Mouse (Mus musculus): Measurements from ENCODE around the gene Zfp655. TPM values are rescaled to one million over a fixed set of nuclear protein-coding genes. Genes with fewer than 3 reads are reported as not detected.

Zfp655 gene
- polyA plus RNA-seq, 1 experiment from 2014 or later: 30.6 TPM

- no peak for DNase-seq (ENCODE audit: low spot score)
- 0 out of 2 replicates have a peak overlapping the region, but pooled peaks have one; percentile 81 for H3K4me3 ChIP-seq (replicated peaks; ENCODE audit: low read depth, low read length)
- H3K4me1 ChIP-seq (replicated peaks; ENCODE audit: insufficient read depth, low read length): peaks cover 3% of the 10 kb centered on the region; the same call in 1 of the 2 replicates
- H3K9ac ChIP-seq (ENCODE audit: low read depth, low read length): peak overlapping the region; percentile 87; the same call in 1 of the 2 replicates
- 0 out of 2 replicates have a peak, but pooled peaks cover 21% of the 10 kb centered on the region for H3K36me3 ChIP-seq (ENCODE audit: insufficient read depth, low read length)
- H3K9me3 ChIP-seq (replicated peaks; ENCODE audit: low read length): no peaks in the 10 kb centered on the region
- H3K27me3 ChIP-seq (ENCODE audit: insufficient read depth, low read length): no peaks in the 10 kb centered on the region
- ATAC-seq (replicated peaks; ENCODE audit: low FRiP score, low read depth): no peak
- 74% methylated on average over 7 of the region's 7 CpGs for WGBS
- H3K4me2 ChIP-seq (ENCODE audit: low read length): peak overlapping the region; percentile 97; the same call in 1 of the 2 replicates
- TF ChIP-seq CTCF (IDR thresholded peaks at IDR 0.05; ENCODE audit: low read depth): no peak
- H3K27ac ChIP-seq: no peak overlapping the region
These were observed 31.1 kb upstream of the Zfp655 start for GRCm38 (mm10) chr5:145200387-145200786.

- ATAC-seq (replicated peaks; ENCODE audit: low FRiP score, low read depth) (no peak), DNase-seq (ENCODE audit: low spot score) (peak; percentile 94)
- Histone ChIP-seq H3K27ac (peak within 1 kb of the TSS; percentile 84), H3K36me3 (ENCODE audit: insufficient read depth, low read length) (0 out of 2 replicates have a peak, but pooled peaks cover 10% of the 10 kb centered on the region), H3K27me3 (ENCODE audit: insufficient read depth, low read length) (no peaks in the 10 kb centered on the region), H3K9me3 (replicated peaks; ENCODE audit: low read length) (no peaks in the 10 kb centered on the region), H3K9ac (ENCODE audit: low read depth, low read length) (peak within 1 kb of the TSS; percentile 87), H3K4me3 (replicated peaks; ENCODE audit: low read depth, low read length) (peak within 1 kb of the TSS; percentile 81), H3K4me1 (replicated peaks; ENCODE audit: insufficient read depth, low read length) (peaks cover 3% of the 10 kb centered on the region; the same call in 1 of the 2 replicates), H3K4me2 (ENCODE audit: low read length) (peak within 1 kb of the TSS; percentile 97)
- TF ChIP-seq CTCF (IDR thresholded peaks at IDR 0.05; ENCODE audit: low read depth): peak; percentile 2; the same call in 1 of the 2 replicates
- under 1% methylated on average over 37 of the region's 37 CpGs for WGBS
These were observed 30.1 kb upstream of the Zfp655 start, which contains the start of gene Zkscan14 for GRCm38 (mm10) chr5:145201321-145201991. Gene Zkscan14 (minus strand): TSS chr5:145201868.

GRCm38 (mm10) chr5:145202446-145202845 lies 29.1 kb upstream of the Zfp655 start:
- Histone ChIP-seq H3K9ac (ENCODE audit: low read depth, low read length) (no peak overlapping the region), H3K27me3 (ENCODE audit: insufficient read depth, low read length) (no peaks in the 10 kb centered on the region)
- ATAC-seq (replicated peaks; ENCODE audit: low FRiP score, low read depth): no peak

GRCm38 (mm10) chr5:145203936-145204691 lies 27.4 kb upstream of the Zfp655 start, which contains the start of gene Zkscan5:
Gene Zkscan5 (plus strand): TSS chr5:145204562.
- WGBS: 0% methylated on average over 22 of the region's 22 CpGs

More at GRCm38 (mm10) chr5:145202446-145202845, 29.1 kb upstream of the Zfp655 start:
- WGBS: 49% methylated on average over 3 of the region's 3 CpGs
- DNase-seq (ENCODE audit: low spot score): no peak
- peaks cover 3% of the 10 kb centered on the region; the same call in 1 of the 2 replicates for H3K4me1 ChIP-seq (replicated peaks; ENCODE audit: insufficient read depth, low read length)
- no peak overlapping the region for H3K4me3 ChIP-seq (replicated peaks; ENCODE audit: low read depth, low read length)
- H3K36me3 ChIP-seq (ENCODE audit: insufficient read depth, low read length): 0 out of 2 replicates have a peak, but pooled peaks cover 8% of the 10 kb centered on the region
- no peak overlapping the region for H3K4me2 ChIP-seq (ENCODE audit: low read length)
- no peaks in the 10 kb centered on the region for H3K9me3 ChIP-seq (replicated peaks; ENCODE audit: low read length)
- peak; percentile 5; the same call in 1 of the 2 replicates for TF ChIP-seq CTCF (IDR thresholded peaks at IDR 0.05; ENCODE audit: low read depth)
- H3K27ac ChIP-seq: no peak overlapping the region

GRCm38 (mm10) chr5:145205041-145205440 lies 26.5 kb upstream of the Zfp655 start:
- H3K4me1 ChIP-seq (replicated peaks; ENCODE audit: insufficient read depth, low read length): peaks cover 3% of the 10 kb centered on the region; the same call in 1 of the 2 replicates
- 22% methylated on average over 9 of the region's 9 CpGs for WGBS
- no peaks in the 10 kb centered on the region for H3K9me3 ChIP-seq (replicated peaks; ENCODE audit: low read length)
- H3K4me2 ChIP-seq (ENCODE audit: low read length): peak overlapping the region; percentile 62
- no peak for ATAC-seq (replicated peaks; ENCODE audit: low FRiP score, low read depth)
- no peaks in the 10 kb centered on the region for H3K36me3 ChIP-seq (ENCODE audit: insufficient read depth, low read length)
- no peak for TF ChIP-seq CTCF (IDR thresholded peaks at IDR 0.05; ENCODE audit: low read depth)
- peak overlapping the region; percentile 47 for H3K4me3 ChIP-seq (replicated peaks; ENCODE audit: low read depth, low read length)
- H3K9ac ChIP-seq (ENCODE audit: low read depth, low read length): peak overlapping the region; percentile 44
- DNase-seq (ENCODE audit: low spot score): peak; percentile 36
- H3K27me3 ChIP-seq (ENCODE audit: insufficient read depth, low read length): no peaks in the 10 kb centered on the region
- H3K27ac ChIP-seq: peak overlapping the region; percentile 13; the same call in 1 of the 2 replicates

More at GRCm38 (mm10) chr5:145203936-145204691, 27.4 kb upstream of the Zfp655 start, which contains the start of gene Zkscan5:
- no peaks in the 10 kb centered on the region for H3K27me3 ChIP-seq (ENCODE audit: insufficient read depth, low read length)
- H3K4me2 ChIP-seq (ENCODE audit: low read length): peak within 1 kb of the TSS; percentile 62
- H3K9me3 ChIP-seq (replicated peaks; ENCODE audit: low read length): no peaks in the 10 kb centered on the region
- 0 out of 2 replicates have a peak, but pooled peaks cover under 1% of the 10 kb centered on the region for H3K36me3 ChIP-seq (ENCODE audit: insufficient read depth, low read length)
- peak within 1 kb of the TSS; percentile 47 for H3K4me3 ChIP-seq (replicated peaks; ENCODE audit: low read depth, low read length)
- peaks cover 3% of the 10 kb centered on the region; the same call in 1 of the 2 replicates for H3K4me1 ChIP-seq (replicated peaks; ENCODE audit: insufficient read depth, low read length)
- peak; percentile 48; the same call in 1 of the 2 replicates for TF ChIP-seq CTCF (IDR thresholded peaks at IDR 0.05; ENCODE audit: low read depth)
- H3K9ac ChIP-seq (ENCODE audit: low read depth, low read length): peak within 1 kb of the TSS; percentile 54
- peak within 1 kb of the TSS; percentile 82 for H3K27ac ChIP-seq
- DNase-seq (ENCODE audit: low spot score) (peak; percentile 99), ATAC-seq (replicated peaks; ENCODE audit: low FRiP score, low read depth) (peak; percentile 97)

- Histone ChIP-seq H3K27me3 (ENCODE audit: insufficient read depth, low read length) (no peaks in the 10 kb centered on the region), H3K9ac (ENCODE audit: low read depth, low read length) (no peak overlapping the region), H3K4me2 (ENCODE audit: low read length) (no peak overlapping the region), H3K36me3 (ENCODE audit: insufficient read depth, low read length) (peaks cover 14% of the 10 kb centered on the region), H3K9me3 (replicated peaks; ENCODE audit: low read length) (no peaks in the 10 kb centered on the region), H3K27ac (no peak overlapping the region), H3K4me1 (replicated peaks; ENCODE audit: insufficient read depth, low read length) (no peaks in the 10 kb centered on the region; the same call in 1 of the 2 replicates), H3K4me3 (replicated peaks; ENCODE audit: low read depth, low read length) (no peak overlapping the region)
- ATAC-seq (replicated peaks; ENCODE audit: low FRiP score, low read depth) (no peak), DNase-seq (ENCODE audit: low spot score) (no peak)
- TF ChIP-seq CTCF (IDR thresholded peaks at IDR 0.05; ENCODE audit: low read depth): no peak
- WGBS: 95% methylated on average over 6 of the region's 6 CpGs
These were observed 24.1 kb upstream of the Zfp655 start for GRCm38 (mm10) chr5:145207385-145207784.

Measured in kidney, postnatal 0 days (tissue).